Mouse (Mus musculus): ENCODE measurements at regions not wholly inside any gene's neighbourhood (a gene's known extent, or its start where the extent isn't known, plus 50 kb on each side); places are given as distances from the start of the nearest gene placed in this dataset.

- Histone ChIP-seq H3K4me2 (ENCODE audit: low read depth, low read length) (no peak overlapping the region), H3K27ac (ENCODE audit: low read length) (no peak overlapping the region), H3K9me3 (replicated peaks; ENCODE audit: control insufficient read depth, low read length) (no peaks in the 10 kb centered on the region), H3K27me3 (ENCODE audit: control insufficient read depth, insufficient read depth, low read length) (peaks cover 6% of the 10 kb centered on the region; the same call in 1 of the 2 replicates), H3K4me3 (ENCODE audit: low read length) (no peak overlapping the region), H3K9ac (ENCODE audit: low read length) (no peak overlapping the region), H3K4me1 (ENCODE audit: control insufficient read depth, insufficient read depth, low read length) (no peaks in the 10 kb centered on the region), H3K36me3 (ENCODE audit: control insufficient read depth, insufficient read depth) (no peaks in the 10 kb centered on the region)
- 4% methylated on average over 3 of the region's 3 CpGs for WGBS
- no peak for ATAC-seq (replicated peaks; ENCODE audit: extremely low read depth, insufficient read depth, low FRiP score)
These were observed 55.9 kb upstream of the Ddx3x start for GRCm38 (mm10) chrX:13224902-13225301.

- 70% methylated on average over 3 of the region's 3 CpGs for WGBS
- no peak for ATAC-seq (replicated peaks; ENCODE audit: extremely low read depth, insufficient read depth, low FRiP score)
These were observed 54.3 kb upstream of the Ddx3x start for GRCm38 (mm10) chrX:13226429-13226828.

GRCm38 (mm10) chrX:13229891-13230614 is 50.7 kb upstream of the Ddx3x start:
- Histone ChIP-seq H3K4me1 (ENCODE audit: control insufficient read depth, insufficient read depth, low read length) (no peaks in the 10 kb centered on the region), H3K4me2 (ENCODE audit: low read depth, low read length) (peak overlapping the region; percentile 63), H3K27ac (ENCODE audit: low read length) (peak overlapping the region; percentile 89), H3K36me3 (ENCODE audit: control insufficient read depth, insufficient read depth) (no peaks in the 10 kb centered on the region), H3K27me3 (ENCODE audit: control insufficient read depth, insufficient read depth, low read length) (peaks cover 6% of the 10 kb centered on the region), H3K9me3 (replicated peaks; ENCODE audit: control insufficient read depth, low read length) (no peaks in the 10 kb centered on the region), H3K4me3 (ENCODE audit: low read length) (peak overlapping the region; percentile 52), H3K9ac (ENCODE audit: low read length) (peak overlapping the region; percentile 68)
- ATAC-seq (replicated peaks; ENCODE audit: extremely low read depth, insufficient read depth, low FRiP score): 0 out of 2 replicates have a peak, but pooled peaks have one; percentile 17
- WGBS: 23% methylated on average over 8 of the region's 8 CpGs

More at GRCm38 (mm10) chrX:13226429-13226828, 54.3 kb upstream of the Ddx3x start:
- H3K27ac ChIP-seq (ENCODE audit: low read length): no peak overlapping the region
- H3K9me3 ChIP-seq (replicated peaks; ENCODE audit: control insufficient read depth, low read length): no peaks in the 10 kb centered on the region
- H3K27me3 ChIP-seq (ENCODE audit: control insufficient read depth, insufficient read depth, low read length): peaks cover 4% of the 10 kb centered on the region; the same call in 1 of the 2 replicates
- no peaks in the 10 kb centered on the region for H3K36me3 ChIP-seq (ENCODE audit: control insufficient read depth, insufficient read depth)
- H3K4me2 ChIP-seq (ENCODE audit: low read depth, low read length): no peak overlapping the region
- H3K4me3 ChIP-seq (ENCODE audit: low read length): no peak overlapping the region
- no peak overlapping the region for H3K9ac ChIP-seq (ENCODE audit: low read length)
- H3K4me1 ChIP-seq (ENCODE audit: control insufficient read depth, insufficient read depth, low read length): no peaks in the 10 kb centered on the region

- Histone ChIP-seq H3K9me3 (replicated peaks; ENCODE audit: control insufficient read depth, low read length) (no peaks in the 10 kb centered on the region), H3K36me3 (ENCODE audit: control insufficient read depth, insufficient read depth) (no peaks in the 10 kb centered on the region), H3K4me3 (ENCODE audit: low read length) (peak overlapping the region; percentile 52), H3K27ac (ENCODE audit: low read length) (peak overlapping the region; percentile 89), H3K4me1 (ENCODE audit: control insufficient read depth, insufficient read depth, low read length) (no peaks in the 10 kb centered on the region), H3K27me3 (ENCODE audit: control insufficient read depth, insufficient read depth, low read length) (peaks cover 6% of the 10 kb centered on the region), H3K9ac (ENCODE audit: low read length) (peak overlapping the region; percentile 68), H3K4me2 (ENCODE audit: low read depth, low read length) (peak overlapping the region; percentile 63)
- peak; percentile 97 for ATAC-seq (replicated peaks; ENCODE audit: extremely low read depth, insufficient read depth, low FRiP score)
- WGBS: 10% methylated on average over 17 of the region's 17 CpGs
These were observed 50.1 kb upstream of the Ddx3x start for GRCm38 (mm10) chrX:13230615-13231179.

Data from heart, embryonic 16.5 days (tissue).